Mouse (Mus musculus): Measurements from ENCODE around the gene Dhfr. TPM values are rescaled to one million over a fixed set of nuclear protein-coding genes. Genes with fewer than 3 reads are reported as not detected.

The Dhfr gene
- polyA plus RNA-seq (2015; fragmentation: Nextera tagmentation; extraction: Ambion mirVana) = 21.0 and 24.0 TPM in 2 replicates

- WGBS (ENCODE audit: insufficient replicate concordance) = under 1% methylated on average over 75 of the region's 76 CpGs
- Histone ChIP-seq H3K4me1 (replicated peaks) (peaks cover 34% of the 10 kb centered on the region), H3K27me3 (no peaks in the 10 kb centered on the region), H3K4me2 (peak within 1 kb of the TSS; percentile 94), H3K4me3 (replicated peaks) (peak within 1 kb of the TSS; percentile 81), H3K9me3 (replicated peaks) (no peaks in the 10 kb centered on the region), H3K27ac (peak within 1 kb of the TSS; percentile 91), H3K36me3 (peaks cover 39% of the 10 kb centered on the region), H3K9ac (peak within 1 kb of the TSS; percentile 83)
- ATAC-seq (ENCODE audit: low read depth) (peak; percentile 91), DNase-seq (peak; percentile 98)
Observed at GRCm38 (mm10) chr13:92354456-92355271, at the start of gene Dhfr, which contains the start of gene Msh3. TSS of gene Dhfr (plus strand) at chr13:92354726. TSS of gene Msh3 (minus strand) at chr13:92355003.

- DNase-seq (no peak), ATAC-seq (ENCODE audit: low read depth) (no peak)
- no peak within 1 kb of the TSS for H3K4me3 ChIP-seq (replicated peaks)
- peaks cover 12% of the 10 kb centered on the region for H3K4me1 ChIP-seq (replicated peaks)
- no peak within 1 kb of the TSS for H3K27ac ChIP-seq
- no peaks in the 10 kb centered on the region for H3K9me3 ChIP-seq (replicated peaks)
- H3K36me3 ChIP-seq = peaks cover 28% of the 10 kb centered on the region
- no peak within 1 kb of the TSS for H3K9ac ChIP-seq
- WGBS (ENCODE audit: insufficient replicate concordance) = 93% methylated on average over 11 of the region's 11 CpGs
- H3K27me3 ChIP-seq = no peaks in the 10 kb centered on the region
- H3K4me2 ChIP-seq = no peak within 1 kb of the TSS
Observed at GRCm38 (mm10) chr13:92305680-92306079, 48.8 kb upstream of the Dhfr start, which contains the start of gene Gm20379. TSS of gene Gm20379 (plus strand) at chr13:92305980.

- DNase-seq (no peak), ATAC-seq (ENCODE audit: low read depth) (no peak)
- no peaks in the 10 kb centered on the region for H3K4me1 ChIP-seq (replicated peaks)
- no peak overlapping the region for H3K27ac ChIP-seq
- 76% methylated on average over 5 of the region's 5 CpGs for WGBS (ENCODE audit: insufficient replicate concordance)
- H3K36me3 ChIP-seq = peaks cover 37% of the 10 kb centered on the region
- H3K9me3 ChIP-seq (replicated peaks) = no peaks in the 10 kb centered on the region
- H3K27me3 ChIP-seq = no peaks in the 10 kb centered on the region
- no peak overlapping the region for H3K9ac ChIP-seq
- H3K4me2 ChIP-seq = no peak overlapping the region
- H3K4me3 ChIP-seq (replicated peaks) = no peak overlapping the region
Observed at GRCm38 (mm10) chr13:92314613-92315012, 39.9 kb upstream of the Dhfr start.

- ATAC-seq (ENCODE audit: low read depth) (no peak), DNase-seq (no peak)
- peaks cover 31% of the 10 kb centered on the region for H3K36me3 ChIP-seq
- H3K27ac ChIP-seq = no peak overlapping the region
- H3K9ac ChIP-seq = no peak overlapping the region
- WGBS (ENCODE audit: insufficient replicate concordance) = 60% methylated on average over 5 of the region's 5 CpGs
- no peaks in the 10 kb centered on the region for H3K4me1 ChIP-seq (replicated peaks)
- no peak overlapping the region for H3K4me3 ChIP-seq (replicated peaks)
- H3K9me3 ChIP-seq (replicated peaks) = no peaks in the 10 kb centered on the region
- no peak overlapping the region for H3K4me2 ChIP-seq
- no peaks in the 10 kb centered on the region for H3K27me3 ChIP-seq
Observed at GRCm38 (mm10) chr13:92320770-92321169, 33.8 kb upstream of the Dhfr start.

- Histone ChIP-seq H3K27me3 (no peaks in the 10 kb centered on the region), H3K27ac (no peak overlapping the region), H3K4me3 (replicated peaks) (no peak overlapping the region), H3K9me3 (replicated peaks) (no peaks in the 10 kb centered on the region), H3K4me1 (replicated peaks) (peaks cover 12% of the 10 kb centered on the region), H3K4me2 (no peak overlapping the region), H3K9ac (no peak overlapping the region), H3K36me3 (peaks cover 23% of the 10 kb centered on the region)
- DNase-seq (no peak), ATAC-seq (ENCODE audit: low read depth) (no peak)
- 59% methylated on average over 5 of the region's 5 CpGs for WGBS (ENCODE audit: insufficient replicate concordance)
Observed at GRCm38 (mm10) chr13:92326030-92326429, 28.5 kb upstream of the Dhfr start.

GRCm38 (mm10) chr13:92328000-92328399, 26.5 kb upstream of the Dhfr start:
- Histone ChIP-seq H3K36me3 (peaks cover 22% of the 10 kb centered on the region), H3K9me3 (replicated peaks) (no peaks in the 10 kb centered on the region), H3K4me2 (no peak overlapping the region), H3K4me1 (replicated peaks) (peaks cover 12% of the 10 kb centered on the region), H3K27me3 (no peaks in the 10 kb centered on the region), H3K4me3 (replicated peaks) (no peak overlapping the region), H3K27ac (no peak overlapping the region), H3K9ac (no peak overlapping the region)
- peak; percentile 54; the same call in 1 of the 2 replicates for ATAC-seq (ENCODE audit: low read depth)
- WGBS (ENCODE audit: insufficient replicate concordance) = 41% methylated on average over 2 of the region's 2 CpGs
- DNase-seq = no peak

GRCm38 (mm10) chr13:92330621-92331020, 23.9 kb upstream of the Dhfr start:
- H3K27ac ChIP-seq = no peak overlapping the region
- no peak overlapping the region for H3K4me3 ChIP-seq (replicated peaks)
- H3K9ac ChIP-seq = no peak overlapping the region
- ATAC-seq (ENCODE audit: low read depth) = no peak
- WGBS (ENCODE audit: insufficient replicate concordance) = 82% methylated on average over 3 of the region's 3 CpGs
- no peak for DNase-seq
- no peaks in the 10 kb centered on the region for H3K9me3 ChIP-seq (replicated peaks)
- H3K4me1 ChIP-seq (replicated peaks) = peaks cover 12% of the 10 kb centered on the region
- no peak overlapping the region for H3K4me2 ChIP-seq
- peaks cover 20% of the 10 kb centered on the region for H3K36me3 ChIP-seq
- no peaks in the 10 kb centered on the region for H3K27me3 ChIP-seq

- no peak for ATAC-seq (ENCODE audit: low read depth)
Observed at GRCm38 (mm10) chr13:92332103-92332879, 22.2 kb upstream of the Dhfr start.

GRCm38 (mm10) chr13:92336857-92337256, 17.7 kb upstream of the Dhfr start:
- Histone ChIP-seq H3K27me3 (no peaks in the 10 kb centered on the region), H3K4me3 (replicated peaks) (no peak overlapping the region), H3K4me2 (no peak overlapping the region), H3K36me3 (peaks cover 23% of the 10 kb centered on the region), H3K4me1 (replicated peaks) (peaks cover 8% of the 10 kb centered on the region; the same call in 1 of the 2 replicates), H3K9ac (no peak overlapping the region), H3K9me3 (replicated peaks) (no peaks in the 10 kb centered on the region), H3K27ac (no peak overlapping the region)
- WGBS (ENCODE audit: insufficient replicate concordance) = 71% methylated on average over 1 of the region's 1 CpGs
- DNase-seq (no peak), ATAC-seq (ENCODE audit: low read depth) (no peak)

More at GRCm38 (mm10) chr13:92332103-92332879, 22.2 kb upstream of the Dhfr start:
- Histone ChIP-seq H3K27me3 (no peaks in the 10 kb centered on the region), H3K27ac (no peak overlapping the region), H3K4me2 (no peak overlapping the region), H3K4me1 (replicated peaks) (peaks cover 12% of the 10 kb centered on the region), H3K4me3 (replicated peaks) (no peak overlapping the region), H3K9me3 (replicated peaks) (no peaks in the 10 kb centered on the region), H3K36me3 (peaks cover 21% of the 10 kb centered on the region), H3K9ac (no peak overlapping the region)
- WGBS (ENCODE audit: insufficient replicate concordance) = 90% methylated on average over 15 of the region's 15 CpGs
- no peak for DNase-seq

- DNase-seq (no peak), ATAC-seq (ENCODE audit: low read depth) (peak; percentile 75)
- Histone ChIP-seq H3K36me3 (peaks cover 33% of the 10 kb centered on the region), H3K4me3 (replicated peaks) (no peak overlapping the region), H3K27ac (no peak overlapping the region), H3K4me1 (replicated peaks) (peaks cover 8% of the 10 kb centered on the region; the same call in 1 of the 2 replicates), H3K27me3 (no peaks in the 10 kb centered on the region), H3K9me3 (replicated peaks) (no peaks in the 10 kb centered on the region), H3K9ac (no peak overlapping the region), H3K4me2 (no peak overlapping the region)
- 50% methylated on average over 6 of the region's 6 CpGs for WGBS (ENCODE audit: insufficient replicate concordance)
Observed at GRCm38 (mm10) chr13:92337773-92338462, 16.6 kb upstream of the Dhfr start.

- 82% methylated on average over 3 of the region's 3 CpGs for WGBS (ENCODE audit: insufficient replicate concordance)
- no peak for ATAC-seq (ENCODE audit: low read depth)
Observed at GRCm38 (mm10) chr13:92339787-92340186, 14.7 kb upstream of the Dhfr start.

More at GRCm38 (mm10) chr13:92339787-92340186, 14.7 kb upstream of the Dhfr start:
- no peak overlapping the region for H3K9ac ChIP-seq
- no peaks in the 10 kb centered on the region for H3K9me3 ChIP-seq (replicated peaks)
- DNase-seq = no peak
- no peaks in the 10 kb centered on the region for H3K27me3 ChIP-seq
- no peak overlapping the region for H3K27ac ChIP-seq
- no peak overlapping the region for H3K4me3 ChIP-seq (replicated peaks)
- H3K4me1 ChIP-seq (replicated peaks) = peaks cover 8% of the 10 kb centered on the region; the same call in 1 of the 2 replicates
- H3K4me2 ChIP-seq = no peak overlapping the region
- peaks cover 44% of the 10 kb centered on the region for H3K36me3 ChIP-seq
